Mouse (Mus musculus) lung, embryonic 16.5 days (tissue): Measurements from ENCODE around the gene Limd1. TPM values are rescaled to one million over a fixed set of nuclear protein-coding genes. Genes with fewer than 3 reads are reported as not detected.
"Not testable (repeated sequence)": the region's sequence is repeated elsewhere in the genome, so short reads cannot be mapped to it uniquely, and the experiment has no call there.

ENCODE experiments used
- ATAC-seq: fragments of 200-750 bp; cut with Nextera tagmentation; 2 replicates; pipeline ENCODE4 v1.8.0; 2017; ENCODE audit warnings: low read depth, mild to moderate bottlenecking, moderate library complexity
- H3K27ac ChIP-seq: fragments of 300-500 bp; sonication (generic); 2 replicates; pipeline ENCODE4 v1.5.1; 2014; ENCODE audit warnings: mild to moderate bottlenecking, control low read depth, low read length
- H3K27me3 ChIP-seq: fragments of 300-500 bp; sonication (generic); 2 replicates; pipeline ENCODE4 v1.6.1; 2014; ENCODE audit warnings: low read depth, low read length, mixed read lengths; ENCODE audit not compliant: control insufficient read depth, insufficient read depth
- H3K36me3 ChIP-seq: fragments of 300-500 bp; sonication (generic); 2 replicates; pipeline ENCODE4 v1.6.1; 2014; ENCODE audit warnings: low read length; ENCODE audit not compliant: control insufficient read depth, insufficient read depth
- H3K4me1 ChIP-seq: fragments of 300-500 bp; sonication (generic); replicated peaks from 2 replicates; pipeline ENCODE4 v1.6.1; 2014; ENCODE audit warnings: low read length, mixed read lengths; ENCODE audit not compliant: control insufficient read depth, insufficient read depth
- H3K4me2 ChIP-seq: fragments of 300-500 bp; sonication (generic); 2 replicates; pipeline ENCODE4 v1.6.1; 2014; ENCODE audit warnings: low read depth, low read length, control low read depth
- H3K4me3 ChIP-seq: fragments of 300-500 bp; sonication (generic); 2 replicates; pipeline ENCODE4 v1.5.1; 2014; ENCODE audit warnings: mild to moderate bottlenecking, low read length, control low read depth
- H3K9ac ChIP-seq: fragments of 300-500 bp; sonication (generic); 2 replicates; pipeline ENCODE4 v1.6.1; 2014; ENCODE audit warnings: low read length, control low read depth
- H3K9me3 ChIP-seq: fragments of 300-500 bp; sonication (generic); 2 replicates; pipeline ENCODE4 v1.6.1; 2016; ENCODE audit warnings: low read length; ENCODE audit not compliant: control insufficient read depth
- WGBS: fragments of 180-500 bp; shearing (Covaris S2); extraction: QIAGEN DNeasy Blood & Tissue Kit; methylation state at CpG from one replicate; pipeline ENCODE4 v1.1.7; 2014; 5-methylcytosine and 5-hydroxymethylcytosine counted together
- polyA plus RNA-seq: library from polyadenylated mRNA; unstranded; fragments of >200 nt; fragmentation: Nextera tagmentation; extraction: Ambion mirVana; gene quantifications from 2 replicates; pipeline ENCODE4 v1.2.1, GENCODE M21; 2015

Gene Limd1
- polyA plus RNA-seq: 57.3 and 61.5 TPM in 2 replicates

DNA sequence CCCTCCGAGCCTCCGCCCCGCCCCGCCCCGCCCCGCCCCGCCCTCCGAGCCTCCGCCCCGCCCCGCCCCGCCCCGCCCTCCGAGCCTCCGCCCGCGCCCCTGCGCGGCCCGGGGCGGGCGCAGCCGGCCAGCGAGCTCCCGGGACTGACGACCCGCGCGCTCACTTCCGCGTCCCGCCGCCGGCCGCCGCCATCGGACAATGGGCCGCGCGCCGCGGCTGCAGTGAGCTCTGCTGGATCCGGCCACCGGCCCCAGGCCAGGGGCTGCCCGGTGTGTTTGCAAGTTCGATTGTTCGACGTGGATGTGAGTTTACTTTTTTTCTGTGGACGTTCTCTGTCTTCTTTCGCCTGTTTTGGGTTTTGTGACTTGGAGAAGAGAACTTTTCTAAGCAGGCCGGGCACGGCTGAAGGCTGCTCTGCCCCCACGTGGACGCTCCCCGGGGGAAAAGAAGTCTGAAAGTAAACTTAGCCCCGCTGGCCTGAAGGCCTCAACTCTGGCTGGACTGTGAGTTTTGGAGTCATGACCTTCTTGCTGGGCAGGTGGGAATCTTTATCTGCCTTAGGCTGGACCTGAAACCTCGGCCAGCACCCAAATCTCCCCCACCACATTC is at the start of gene Limd1:
Gene Limd1, plus strand, starts transcription at position 121 of the 610 bp plus-strand sequence.
- Histone ChIP-seq H3K36me3 (no peaks in the 10 kb centered on the region), H3K27ac (peak within 1 kb of the TSS; percentile 88), H3K4me1 (peaks cover 48% of the 10 kb centered on the region), H3K9ac (peak within 1 kb of the TSS; percentile 84), H3K9me3 (no peaks in the 10 kb centered on the region), H3K4me3 (peak within 1 kb of the TSS; percentile 62), H3K27me3 (no peaks in the 10 kb centered on the region), H3K4me2 (peak within 1 kb of the TSS; percentile 95)
- whole genome bisulfite sequencing: under 1% methylated on average over 38 of the region's 57 CpGs
- ATAC-seq: peak; percentile 92

DNA sequence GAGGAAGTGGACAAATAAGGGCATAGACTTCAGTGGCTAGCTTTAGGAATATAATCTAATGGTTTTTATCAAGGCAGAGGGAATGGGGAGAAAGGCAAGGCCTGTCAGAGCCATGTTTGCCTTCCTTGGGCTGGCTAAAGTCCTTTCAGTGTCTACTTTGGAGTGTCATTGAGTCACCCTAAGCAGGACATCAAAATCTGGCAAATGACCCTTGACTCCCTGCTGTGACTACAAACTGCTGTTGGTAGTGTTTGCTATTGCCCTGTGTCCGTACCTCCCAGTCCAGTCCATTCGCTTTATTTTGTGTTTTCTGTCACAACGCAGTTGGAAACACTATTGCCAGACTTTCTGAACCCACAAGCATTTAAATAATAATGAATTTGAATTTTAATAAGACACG is 48.6 kb upstream of the Limd1 start:
- Histone ChIP-seq H3K9ac (no peak overlapping the region), H3K27ac (no peak overlapping the region), H3K36me3 (peaks cover 2% of the 10 kb centered on the region; the same call in 1 of the 2 replicates), H3K4me1 (peaks cover 18% of the 10 kb centered on the region), H3K4me3 (no peak overlapping the region), H3K4me2 (no peak overlapping the region), H3K27me3 (no peaks in the 10 kb centered on the region), H3K9me3 (no peaks in the 10 kb centered on the region)
- no peak for ATAC-seq
- WGBS: 79% methylated on average over 4 of the region's 4 CpGs

DNA sequence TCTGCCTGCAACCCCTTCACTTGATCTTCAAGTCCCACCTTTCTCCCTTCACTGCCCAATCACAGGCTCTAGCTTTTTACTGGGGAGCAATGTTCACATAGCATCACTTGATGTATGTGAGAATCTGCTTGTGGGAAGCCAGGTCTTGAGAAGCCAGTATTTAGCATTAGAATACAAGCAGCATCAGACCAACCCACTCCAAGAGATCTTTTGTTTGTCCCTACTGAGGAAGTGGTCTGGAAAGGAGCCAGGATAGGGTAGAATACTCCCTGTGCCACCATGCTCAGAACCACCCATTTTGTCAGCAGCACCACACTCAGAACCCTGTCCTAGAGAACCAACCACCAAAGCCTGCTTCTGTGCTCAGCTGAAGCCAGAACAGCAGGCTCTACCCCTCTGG is 47.5 kb upstream of the Limd1 start:
- Histone ChIP-seq H3K9me3 (no peaks in the 10 kb centered on the region), H3K4me2 (no peak overlapping the region), H3K36me3 (peaks cover 2% of the 10 kb centered on the region; the same call in 1 of the 2 replicates), H3K9ac (no peak overlapping the region), H3K4me1 (peaks cover 18% of the 10 kb centered on the region), H3K27ac (peak overlapping the region; percentile 83; the same call in 1 of the 2 replicates), H3K4me3 (no peak overlapping the region), H3K27me3 (no peaks in the 10 kb centered on the region)
- ATAC-seq: peak; percentile 47; the same call in 1 of the 2 replicates

DNA sequence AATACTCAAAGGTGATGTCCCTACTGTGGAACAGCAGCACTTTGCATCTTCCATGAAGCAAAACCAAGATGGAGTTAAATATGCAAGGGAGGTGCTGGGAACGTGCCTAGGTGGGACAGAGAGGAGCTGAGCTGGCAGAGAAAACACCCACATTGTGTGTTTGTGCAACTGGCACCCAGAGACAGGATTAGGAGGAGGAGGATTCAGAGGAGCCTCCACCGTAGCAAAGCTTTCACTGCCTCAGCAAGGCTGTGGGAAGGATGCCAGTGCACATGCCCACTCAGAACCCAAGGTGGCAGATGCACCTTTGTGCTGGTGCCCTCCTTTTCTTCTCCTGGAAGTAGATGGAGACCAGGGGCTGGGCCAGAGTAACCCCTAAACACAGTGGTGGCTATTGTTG is 40.3 kb upstream of the Limd1 start:
- Histone ChIP-seq H3K36me3 (peaks cover 15% of the 10 kb centered on the region; the same call in 1 of the 2 replicates), H3K27me3 (no peaks in the 10 kb centered on the region), H3K9me3 (no peaks in the 10 kb centered on the region), H3K4me1 (peaks cover 4% of the 10 kb centered on the region; the same call in 1 of the 2 replicates), H3K4me3 (no peak overlapping the region), H3K4me2 (no peak overlapping the region), H3K27ac (no peak overlapping the region), H3K9ac (no peak overlapping the region)
- ATAC-seq: no peak
- 60% methylated on average over 2 of the region's 2 CpGs for WGBS

DNA sequence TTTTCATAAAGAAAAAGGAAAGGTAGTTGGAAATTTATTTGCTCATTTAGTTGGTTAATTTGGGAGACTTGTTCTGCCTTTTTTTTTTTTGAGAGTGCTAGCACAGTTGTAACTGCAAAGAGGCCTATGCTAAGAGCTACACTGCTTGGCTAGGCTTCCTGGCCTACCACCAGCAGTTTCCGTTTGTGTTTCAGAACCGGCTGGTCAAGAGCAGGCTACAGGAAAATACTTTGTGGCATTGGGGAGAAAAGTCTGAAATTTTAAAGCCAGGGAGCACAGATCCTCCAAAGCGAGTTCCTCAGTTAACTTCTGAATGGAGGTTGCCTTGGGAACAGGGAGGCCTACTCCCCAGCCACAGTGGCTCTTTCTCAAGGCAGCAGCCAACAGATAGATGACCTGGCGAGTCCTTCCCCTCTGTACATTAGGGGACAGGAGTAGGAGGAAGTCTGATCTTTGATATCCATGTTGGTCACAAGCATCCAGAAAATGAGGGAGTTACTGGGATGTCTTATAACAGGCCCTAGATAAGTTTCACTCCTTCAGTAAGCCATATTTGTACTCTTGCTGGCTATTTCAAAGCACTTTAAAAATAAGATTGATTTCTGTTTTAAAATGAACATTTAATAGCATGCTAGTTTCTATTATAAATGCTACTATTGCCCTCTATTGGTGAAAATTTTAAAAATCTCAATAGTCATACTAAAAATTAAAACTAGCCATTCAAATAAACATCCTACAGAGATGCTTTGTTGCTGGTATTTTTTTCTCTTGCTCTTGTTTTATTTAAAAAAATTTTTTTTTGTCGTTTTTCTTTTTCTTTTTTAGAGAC is 38.1 kb upstream of the Limd1 start:
- H3K36me3 ChIP-seq: peaks cover 13% of the 10 kb centered on the region; the same call in 1 of the 2 replicates
- WGBS: 38% methylated on average over 5 of the region's 5 CpGs
- H3K27ac ChIP-seq: peak overlapping the region; percentile 39; the same call in 1 of the 2 replicates

DNA sequence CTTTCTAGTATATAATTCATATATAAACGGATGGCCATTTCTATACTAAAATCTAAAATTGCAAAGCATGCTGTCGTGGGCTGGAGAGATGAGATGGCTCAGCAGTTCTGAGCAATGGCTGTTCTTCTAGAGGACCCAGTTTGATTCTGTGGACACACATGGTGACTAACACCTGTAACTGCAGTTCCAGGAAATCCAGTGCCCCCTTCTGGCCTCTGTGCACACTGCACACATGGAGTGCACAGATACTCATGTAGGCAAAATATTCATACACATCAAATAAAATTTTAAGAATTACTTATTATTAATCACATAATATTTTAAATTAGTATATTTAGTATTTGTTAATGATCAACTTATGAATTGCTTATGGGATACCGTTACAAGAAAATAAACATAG is 31.4 kb upstream of the Limd1 start:
- not testable (repeated sequence) for ATAC-seq, H3K9ac ChIP-seq, H3K27me3 ChIP-seq, H3K9me3 ChIP-seq, H3K4me1 ChIP-seq, H3K27ac ChIP-seq, H3K4me2 ChIP-seq, H3K4me3 ChIP-seq, H3K36me3 ChIP-seq
- WGBS: 86% methylated on average over 2 of the region's 3 CpGs

More for the DNA sequence above, 38.1 kb upstream of the Limd1 start:
- H3K4me2 ChIP-seq: no peak overlapping the region
- no peak for ATAC-seq
- no peaks in the 10 kb centered on the region for H3K9me3 ChIP-seq
- H3K27me3 ChIP-seq: no peaks in the 10 kb centered on the region
- H3K4me3 ChIP-seq: no peak overlapping the region
- 0 out of 2 replicates have a peak, but pooled peaks cover 4% of the 10 kb centered on the region for H3K4me1 ChIP-seq
- no peak overlapping the region for H3K9ac ChIP-seq

DNA sequence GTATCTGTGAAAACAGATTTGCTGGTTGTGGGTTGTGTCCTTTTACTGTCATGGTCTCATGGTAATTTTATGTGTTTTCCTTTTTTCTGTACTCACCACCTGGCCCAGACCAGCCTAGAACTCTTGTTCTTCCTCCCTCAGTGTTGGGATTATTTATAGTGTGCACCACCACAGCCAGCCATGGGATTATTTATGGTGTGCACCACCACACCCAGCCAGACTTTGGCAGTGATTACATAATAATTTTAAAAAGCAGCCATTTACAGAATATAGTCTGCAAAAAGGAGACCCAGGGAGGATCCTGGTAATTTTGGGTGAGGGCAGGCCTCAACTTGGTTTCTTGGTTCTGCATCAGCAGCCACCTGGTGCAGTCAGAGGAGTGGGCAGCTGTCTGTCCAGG is 29.9 kb upstream of the Limd1 start:
- Histone ChIP-seq H3K4me1 (no peaks in the 10 kb centered on the region), H3K4me3 (no peak overlapping the region), H3K27me3 (no peaks in the 10 kb centered on the region), H3K9ac (no peak overlapping the region), H3K36me3 (no peaks in the 10 kb centered on the region; the same call in 1 of the 2 replicates), H3K4me2 (no peak overlapping the region), H3K27ac (no peak overlapping the region), H3K9me3 (no peaks in the 10 kb centered on the region)
- ATAC-seq: no peak

DNA sequence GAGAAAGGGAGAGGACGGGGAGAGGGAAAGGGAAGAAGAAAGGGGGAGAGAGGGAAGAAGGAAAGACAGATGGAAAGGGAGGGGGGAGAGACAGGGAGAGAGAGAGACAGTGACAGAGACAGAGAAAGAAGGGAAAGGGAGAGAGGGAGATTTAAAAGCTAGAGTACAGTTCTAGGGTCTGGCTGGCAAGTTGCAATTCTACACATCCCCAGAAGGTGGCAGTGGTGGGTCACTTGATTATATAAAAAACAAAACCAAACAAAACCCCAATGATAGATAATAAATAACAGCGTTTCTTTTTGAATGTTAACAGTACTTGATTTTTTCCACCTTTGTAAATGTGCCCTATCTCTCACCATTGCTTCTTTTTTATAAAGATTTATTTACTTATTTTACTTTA is 28.3 kb upstream of the Limd1 start:
- H3K4me2 ChIP-seq: no peak overlapping the region
- no peak overlapping the region for H3K9ac ChIP-seq
- no peaks in the 10 kb centered on the region for H3K4me1 ChIP-seq
- peak; percentile 36; the same call in 1 of the 2 replicates for ATAC-seq
- H3K4me3 ChIP-seq: no peak overlapping the region
- H3K9me3 ChIP-seq: no peaks in the 10 kb centered on the region
- H3K27ac ChIP-seq: no peak overlapping the region
- WGBS: 30% methylated on average over 2 of the region's 2 CpGs
- H3K36me3 ChIP-seq: no peaks in the 10 kb centered on the region; the same call in 1 of the 2 replicates
- H3K27me3 ChIP-seq: no peaks in the 10 kb centered on the region

DNA sequence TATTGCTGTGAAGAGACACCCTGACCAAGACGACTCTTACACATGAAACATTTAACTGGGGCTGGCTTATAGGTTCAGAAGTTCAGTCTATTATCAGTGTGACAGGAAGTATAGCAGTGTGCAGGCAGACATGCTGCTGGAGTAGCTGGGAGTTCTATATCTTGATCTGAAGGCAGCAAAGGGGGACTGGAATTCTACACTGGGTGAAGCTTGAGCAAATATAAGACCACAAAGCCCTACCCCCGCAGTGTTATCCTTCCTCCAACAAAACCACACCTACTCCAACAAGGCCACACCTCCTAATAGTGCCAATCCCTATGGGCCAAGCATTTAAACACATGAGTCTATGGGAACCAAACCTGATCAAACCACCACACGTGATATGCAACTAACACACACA is 26.7 kb upstream of the Limd1 start:
- Histone ChIP-seq H3K36me3 (no peaks in the 10 kb centered on the region; the same call in 1 of the 2 replicates), H3K27me3 (no peaks in the 10 kb centered on the region), H3K4me3 (no peak overlapping the region), H3K4me2 (no peak overlapping the region), H3K9ac (no peak overlapping the region), H3K9me3 (no peaks in the 10 kb centered on the region), H3K27ac (no peak overlapping the region), H3K4me1 (peaks cover 8% of the 10 kb centered on the region)
- 52% methylated on average over 3 of the region's 3 CpGs for WGBS
- no peak for ATAC-seq
